8 mouse cellular contexts compared by ENCODE assay signal in the genomic region with DNA sequence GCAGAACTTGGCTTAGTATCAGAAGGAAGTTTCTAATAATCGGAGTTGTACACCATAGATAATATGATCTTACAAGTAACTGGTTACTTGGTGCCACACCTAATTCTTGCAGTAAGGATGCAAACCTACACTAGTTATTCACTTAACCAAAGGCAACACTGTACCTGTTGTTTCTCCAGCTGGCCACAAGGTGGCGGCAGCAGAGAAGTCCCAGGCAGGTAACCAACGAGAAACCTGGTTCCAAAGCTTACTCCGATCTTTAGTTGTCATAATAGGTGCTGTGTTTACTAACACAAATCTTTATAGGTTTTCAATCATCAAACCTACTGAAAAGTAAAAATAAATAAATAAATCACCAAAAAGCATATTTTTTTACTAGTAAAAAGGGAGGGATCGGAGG. TPM values are rescaled to one million over a fixed set of nuclear protein-coding genes. Genes with fewer than 3 reads are reported as not detected.
A peak's percentile ranks its signal among the peaks of the same experiment; 100 is the strongest.
DNase-seq lines count a peak whose midpoint lies in the region; ATAC-seq and TF ChIP-seq lines count a peak whose summit lies in the region.

No protein-coding gene starts in this region.

- peak; percentile 59 for DNase-seq in ovary, postnatal 36 days (ENCODE audit: low spot score)
- DNase-seq in ovary, adult 18-20 months (ENCODE audit: low spot score), result no peak
- peak; percentile 42 to 58 for DNase-seq in adrenal gland, adult 18-20 months (ENCODE audit: low spot score in 2 of 2)
- peak; percentile 71 for DNase-seq in embryo, embryonic 10.5 days (ENCODE audit: low spot score)
- peak; percentile 59 for DNase-seq in liver, postnatal 0 days
- DNase-seq in right cerebral cortex, postnatal 25 days, result peak; percentile 40
- no peak for DNase-seq in forebrain, embryonic 10.5 days (ENCODE audit: extremely low spot score, low spot score)

- no peak overlapping the region for H3K4me3 ChIP-seq in intestine, postnatal 0 days (ENCODE audit: low read depth, low read length)
- H3K4me3 ChIP-seq in liver, postnatal 0 days (ENCODE audit: low read depth, low read length), result no peak overlapping the region
- H3K4me3 ChIP-seq in forebrain, embryonic 10.5 days, result no peak overlapping the region

- no peaks in the 10 kb centered on the region for H3K9me3 ChIP-seq in intestine, postnatal 0 days (ENCODE audit: control insufficient read depth)
- H3K9me3 ChIP-seq in liver, postnatal 0 days (ENCODE audit: low read length), result no peaks in the 10 kb centered on the region
- H3K9me3 ChIP-seq in forebrain, embryonic 10.5 days, result no peaks in the 10 kb centered on the region

- H3K36me3 ChIP-seq in intestine, postnatal 0 days (ENCODE audit: control insufficient read depth, insufficient read depth), result no peaks in the 10 kb centered on the region
- no peaks in the 10 kb centered on the region for H3K36me3 ChIP-seq in liver, postnatal 0 days (replicated peaks; ENCODE audit: insufficient read depth, low read length)
- no peaks in the 10 kb centered on the region for H3K36me3 ChIP-seq in forebrain, embryonic 10.5 days (replicated peaks)

- H3K9ac ChIP-seq in intestine, postnatal 0 days (ENCODE audit: low read depth, low read length), result no peak overlapping the region
- no peak overlapping the region for H3K9ac ChIP-seq in liver, postnatal 0 days (replicated peaks)

- H3K27me3 ChIP-seq in intestine, postnatal 0 days (replicated peaks; ENCODE audit: control insufficient read depth, insufficient read depth, low read length), result no peaks in the 10 kb centered on the region
- no peaks in the 10 kb centered on the region for H3K27me3 ChIP-seq in liver, postnatal 0 days (ENCODE audit: insufficient read depth, low read length)
- H3K27me3 ChIP-seq in forebrain, embryonic 10.5 days (ENCODE audit: poor library complexity, severe bottlenecking), result peaks cover 9% of the 10 kb centered on the region

- TF ChIP-seq EP300 in liver, postnatal 0 days (IDR thresholded peaks at IDR 0.05; ENCODE audit: low read depth), result no peak

- H3K4me2 ChIP-seq in intestine, postnatal 0 days (replicated peaks; ENCODE audit: low read depth), result no peak overlapping the region
- H3K4me2 ChIP-seq in liver, postnatal 0 days (ENCODE audit: low read depth, low read length), result no peak overlapping the region

- no peaks in the 10 kb centered on the region for H3K4me1 ChIP-seq in intestine, postnatal 0 days (replicated peaks; ENCODE audit: control insufficient read depth, insufficient read depth, low read length)
- peaks cover 4% of the 10 kb centered on the region; the same call in 1 of the 2 replicates for H3K4me1 ChIP-seq in liver, postnatal 0 days (ENCODE audit: insufficient read depth)
- H3K4me1 ChIP-seq in forebrain, embryonic 10.5 days, result peaks cover 15% of the 10 kb centered on the region

- WGBS in intestine, postnatal 0 days, result 29% methylated on average over 5 of the region's 5 CpGs
- 25% methylated on average over 5 of the region's 5 CpGs for WGBS in liver, postnatal 0 days (ENCODE audit: insufficient replicate concordance)
- WGBS in forebrain, embryonic 10.5 days, result 34% methylated on average over 5 of the region's 5 CpGs

- peak; percentile 93 for TF ChIP-seq CTCF in intestine, postnatal 0 days (IDR thresholded peaks at IDR 0.05; ENCODE audit: low read depth)
- peak; percentile 92 for TF ChIP-seq CTCF in liver, postnatal 0 days (IDR thresholded peaks at IDR 0.05; ENCODE audit: low read depth)

- no peak overlapping the region for H3K27ac ChIP-seq in intestine, postnatal 0 days (ENCODE audit: low read depth, low read length)
- no peak overlapping the region for H3K27ac ChIP-seq in liver, postnatal 0 days (ENCODE audit: low read depth)
- no peak overlapping the region for H3K27ac ChIP-seq in forebrain, embryonic 10.5 days

- ATAC-seq in intestine, postnatal 0 days, result no peak
- peak; percentile 44; the same call in 1 of the 2 replicates for ATAC-seq in liver, postnatal 0 days

RNA-seq across cellular contexts. Expression of a gene that starts 24.3 kb away (rescaled TPM):
- total RNA-seq in adrenal gland, adult 18-20 months (2021), result 10 to 100 TPM; 48.8 to 58.4 TPM
- polyA plus RNA-seq in intestine, postnatal 0 days (2015; fragmentation: Nextera tagmentation; extraction: Ambion mirVana), result 45.1 and 46.1 TPM in 2 replicates
- 18.4 and 18.5 TPM in 2 replicates for polyA plus RNA-seq in liver, postnatal 0 days (2015; fragmentation: Nextera tagmentation; extraction: Ambion mirVana)
- 41.8 and 42.1 TPM in 2 replicates for polyA plus RNA-seq in forebrain, embryonic 10.5 days (2016; fragmentation: Nextera tagmentation; extraction: Ambion mirVana)

RNA-seq across cellular contexts. Expression of a gene that starts 35.8 kb away (rescaled TPM):
- 10 to 100 TPM in 1 of 2 experiments, 1 to 10 TPM in 1; 9.3 to 10.2 TPM for total RNA-seq in adrenal gland, adult 18-20 months (2021)
- 2.7 and 3.8 TPM in 2 replicates for polyA plus RNA-seq in intestine, postnatal 0 days (2015; fragmentation: Nextera tagmentation; extraction: Ambion mirVana)
- 7.4 and 8.4 TPM in 2 replicates for polyA plus RNA-seq in liver, postnatal 0 days (2015; fragmentation: Nextera tagmentation; extraction: Ambion mirVana)
- 0.74 TPM in 2 replicates for polyA plus RNA-seq in forebrain, embryonic 10.5 days (2016; fragmentation: Nextera tagmentation; extraction: Ambion mirVana)

Comparison
In these comparisons a context has a peak if more than half of its experiments do, and no peak if none do; other contexts are left out.
1. DNase-seq: peak in ovary, postnatal 36 days (single experiment), adrenal gland, adult 18-20 months (2 of 2), embryo, embryonic 10.5 days (single experiment), liver, postnatal 0 days (single experiment) and right cerebral cortex, postnatal 25 days (single experiment); none in ovary, adult 18-20 months (single experiment) and forebrain, embryonic 10.5 days (single experiment).